Mouse (Mus musculus): ENCODE data around the gene Nob1. TPM values are rescaled to one million over a fixed set of nuclear protein-coding genes. Genes with fewer than 3 reads are reported as not detected.

The Nob1 gene
- 46.5 and 52.2 TPM in 2 replicates for polyA plus RNA-seq (2012; rRNA removed)

DNA sequence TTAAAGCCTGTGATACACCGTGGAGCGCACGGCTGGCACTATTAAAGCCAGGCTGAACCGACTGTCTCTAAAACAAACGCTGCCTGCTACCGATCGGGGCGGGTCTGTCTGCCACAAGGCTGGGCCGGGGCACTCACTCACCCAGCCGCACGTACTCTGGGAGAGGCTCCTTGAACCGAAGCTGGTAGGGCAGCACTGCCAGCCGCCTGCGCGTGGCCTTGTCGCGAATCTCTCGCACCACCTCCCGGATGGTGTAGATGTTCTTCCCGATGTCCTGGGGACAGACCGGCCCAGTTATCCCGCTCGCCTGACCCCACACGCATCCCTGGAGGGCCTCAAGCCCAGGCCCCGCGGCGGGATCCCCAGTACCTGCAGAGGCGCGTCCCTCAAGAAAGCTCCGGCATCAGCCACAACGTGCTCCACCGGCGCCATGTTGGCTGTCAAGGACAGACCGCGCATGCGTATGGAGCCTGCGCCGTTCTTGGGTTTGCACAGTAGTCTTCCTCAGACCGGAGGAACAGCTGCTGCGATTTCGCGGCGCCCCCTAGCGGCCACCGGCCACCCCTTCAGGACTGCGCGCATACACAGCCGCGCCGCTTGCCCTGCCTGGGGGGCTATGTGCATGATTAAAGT is at the start of gene Nob1:
Gene Nob1 (minus strand): TSS at position 455 of the 633 bp plus-strand sequence.
- DNase-seq: peak; percentile 97
- peaks cover 6% of the 10 kb centered on the region for H3K4me1 ChIP-seq (replicated peaks; ENCODE audit: control insufficient read depth, insufficient read depth, low read length)
- H3K36me3 ChIP-seq (ENCODE audit: control insufficient read depth, insufficient read depth, low read length): peaks cover 18% of the 10 kb centered on the region
- H3K4me3 ChIP-seq (ENCODE audit: control insufficient read depth, insufficient read depth, low read length): peak within 1 kb of the TSS; percentile 74
- H3K27ac ChIP-seq (ENCODE audit: control insufficient read depth, insufficient read depth, low read length): no peak within 1 kb of the TSS
- TF ChIP-seq POLR2A (IDR thresholded peaks at IDR 0.05; ENCODE audit: control insufficient read depth, extremely low read depth, insufficient read depth, low read length, poor library complexity) (peak; percentile 66), CTCF (IDR thresholded peaks at IDR 0.05; ENCODE audit: borderline replicate concordance, control insufficient read depth, extremely low read depth, insufficient read depth, low read length, poor library complexity) (peak; percentile 99)
- H3K27me3 ChIP-seq (ENCODE audit: control insufficient read depth, insufficient read depth, low read length): no peaks in the 10 kb centered on the region
- WGBS: under 1% methylated on average over 50 of the region's 50 CpGs

GRCm38 (mm10) chr8:107473369-107473768 is 48.5 kb upstream of the Nob1 start:
- H3K27ac ChIP-seq (ENCODE audit: control insufficient read depth, insufficient read depth, low read length): no peak overlapping the region
- 96% methylated on average over 4 of the region's 4 CpGs for WGBS
- no peaks in the 10 kb centered on the region for H3K36me3 ChIP-seq (ENCODE audit: control insufficient read depth, insufficient read depth, low read length)
- no peak for TF ChIP-seq CTCF (IDR thresholded peaks at IDR 0.05; ENCODE audit: borderline replicate concordance, control insufficient read depth, extremely low read depth, insufficient read depth, low read length, poor library complexity)
- TF ChIP-seq POLR2A (IDR thresholded peaks at IDR 0.05; ENCODE audit: control insufficient read depth, extremely low read depth, insufficient read depth, low read length, poor library complexity): no peak
- no peak for DNase-seq
- no peak overlapping the region for H3K4me3 ChIP-seq (ENCODE audit: control insufficient read depth, insufficient read depth, low read length)
- H3K27me3 ChIP-seq (ENCODE audit: control insufficient read depth, insufficient read depth, low read length): no peaks in the 10 kb centered on the region
- peaks cover 11% of the 10 kb centered on the region for H3K4me1 ChIP-seq (replicated peaks; ENCODE audit: control insufficient read depth, insufficient read depth, low read length)

GRCm38 (mm10) chr8:107472403-107473100 is 47.7 kb upstream of the Nob1 start:
- Histone ChIP-seq H3K4me3 (ENCODE audit: control insufficient read depth, insufficient read depth, low read length) (no peak overlapping the region), H3K36me3 (ENCODE audit: control insufficient read depth, insufficient read depth, low read length) (no peaks in the 10 kb centered on the region), H3K27me3 (ENCODE audit: control insufficient read depth, insufficient read depth, low read length) (no peaks in the 10 kb centered on the region), H3K27ac (ENCODE audit: control insufficient read depth, insufficient read depth, low read length) (peak overlapping the region; percentile 35; the same call in 1 of the 2 replicates), H3K4me1 (replicated peaks; ENCODE audit: control insufficient read depth, insufficient read depth, low read length) (peaks cover 11% of the 10 kb centered on the region)
- TF ChIP-seq POLR2A (IDR thresholded peaks at IDR 0.05; ENCODE audit: control insufficient read depth, extremely low read depth, insufficient read depth, low read length, poor library complexity) (no peak), CTCF (IDR thresholded peaks at IDR 0.05; ENCODE audit: borderline replicate concordance, control insufficient read depth, extremely low read depth, insufficient read depth, low read length, poor library complexity) (no peak)
- peak; percentile 4 for DNase-seq
- WGBS: 13% methylated on average over 10 of the region's 10 CpGs

GRCm38 (mm10) chr8:107470302-107470701 is 45.5 kb upstream of the Nob1 start:
- Histone ChIP-seq H3K36me3 (ENCODE audit: control insufficient read depth, insufficient read depth, low read length) (peaks cover 11% of the 10 kb centered on the region), H3K27ac (ENCODE audit: control insufficient read depth, insufficient read depth, low read length) (no peak overlapping the region), H3K4me1 (replicated peaks; ENCODE audit: control insufficient read depth, insufficient read depth, low read length) (peaks cover 11% of the 10 kb centered on the region), H3K4me3 (ENCODE audit: control insufficient read depth, insufficient read depth, low read length) (no peak overlapping the region), H3K27me3 (ENCODE audit: control insufficient read depth, insufficient read depth, low read length) (no peaks in the 10 kb centered on the region)
- 93% methylated on average over 5 of the region's 5 CpGs for whole genome bisulfite sequencing
- TF ChIP-seq CTCF (IDR thresholded peaks at IDR 0.05; ENCODE audit: borderline replicate concordance, control insufficient read depth, extremely low read depth, insufficient read depth, low read length, poor library complexity) (no peak), POLR2A (IDR thresholded peaks at IDR 0.05; ENCODE audit: control insufficient read depth, extremely low read depth, insufficient read depth, low read length, poor library complexity) (no peak)
- no peak for DNase-seq

DNA sequence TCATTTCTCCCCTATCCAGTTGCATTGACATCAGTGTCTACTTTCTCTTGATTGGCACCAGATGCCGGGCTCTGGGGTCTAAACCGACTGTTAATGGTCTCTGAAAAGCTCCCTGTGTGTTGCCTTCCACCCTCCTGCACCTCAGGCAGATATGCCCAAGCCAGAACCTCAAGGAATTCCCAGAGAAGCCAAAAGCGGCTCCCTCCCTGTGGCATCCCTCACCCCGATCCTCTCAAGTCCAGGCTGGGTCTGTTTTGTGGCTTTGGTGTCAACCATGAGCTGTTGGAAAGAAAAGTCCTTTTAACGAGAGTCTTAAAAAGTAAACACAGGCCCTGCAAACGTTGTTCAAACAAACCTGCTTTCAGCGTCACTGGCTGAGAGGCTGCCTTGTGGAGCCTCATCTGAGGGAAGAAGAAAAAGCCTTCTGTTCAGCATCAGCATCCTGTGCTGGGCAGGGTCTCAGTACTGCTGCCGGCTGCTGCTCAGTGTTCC is 44.0 kb upstream of the Nob1 start:
- DNase-seq: no peak
- Histone ChIP-seq H3K27me3 (ENCODE audit: control insufficient read depth, insufficient read depth, low read length) (no peaks in the 10 kb centered on the region), H3K27ac (ENCODE audit: control insufficient read depth, insufficient read depth, low read length) (no peak overlapping the region), H3K4me1 (replicated peaks; ENCODE audit: control insufficient read depth, insufficient read depth, low read length) (peaks cover 11% of the 10 kb centered on the region), H3K4me3 (ENCODE audit: control insufficient read depth, insufficient read depth, low read length) (no peak overlapping the region), H3K36me3 (ENCODE audit: control insufficient read depth, insufficient read depth, low read length) (peaks cover 16% of the 10 kb centered on the region)
- 73% methylated on average over 8 of the region's 8 CpGs for WGBS
- TF ChIP-seq CTCF (IDR thresholded peaks at IDR 0.05; ENCODE audit: borderline replicate concordance, control insufficient read depth, extremely low read depth, insufficient read depth, low read length, poor library complexity) (no peak), POLR2A (IDR thresholded peaks at IDR 0.05; ENCODE audit: control insufficient read depth, extremely low read depth, insufficient read depth, low read length, poor library complexity) (no peak)

DNA sequence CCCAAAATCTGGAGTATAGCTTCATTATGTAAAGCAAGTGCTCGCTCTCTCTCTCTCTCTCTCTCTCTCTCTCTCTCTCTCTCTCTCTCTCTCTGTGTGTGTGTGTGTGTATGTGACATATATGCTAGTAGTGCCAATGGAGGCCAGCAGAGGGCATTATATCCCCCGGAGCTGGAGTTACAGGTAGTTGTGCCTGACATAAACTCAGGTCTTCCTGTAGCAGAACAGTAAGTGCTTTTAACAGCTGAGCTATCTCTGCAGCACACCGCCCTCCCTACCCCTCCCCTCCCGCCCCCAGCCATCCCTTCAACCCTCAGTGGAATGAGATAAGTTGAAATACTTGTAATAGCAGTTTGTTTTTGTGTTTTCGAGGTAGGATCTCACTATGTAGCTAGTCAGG is 41.8 kb upstream of the Nob1 start:
- TF ChIP-seq POLR2A (IDR thresholded peaks at IDR 0.05; ENCODE audit: control insufficient read depth, extremely low read depth, insufficient read depth, low read length, poor library complexity) (no peak), CTCF (IDR thresholded peaks at IDR 0.05; ENCODE audit: borderline replicate concordance, control insufficient read depth, extremely low read depth, insufficient read depth, low read length, poor library complexity) (no peak)
- H3K4me1 ChIP-seq (replicated peaks; ENCODE audit: control insufficient read depth, insufficient read depth, low read length): no peaks in the 10 kb centered on the region
- 100% methylated on average over 5 of the region's 5 CpGs for WGBS
- no peak overlapping the region for H3K27ac ChIP-seq (ENCODE audit: control insufficient read depth, insufficient read depth, low read length)
- peaks cover 25% of the 10 kb centered on the region for H3K36me3 ChIP-seq (ENCODE audit: control insufficient read depth, insufficient read depth, low read length)
- H3K4me3 ChIP-seq (ENCODE audit: control insufficient read depth, insufficient read depth, low read length): no peak overlapping the region
- DNase-seq: no peak
- H3K27me3 ChIP-seq (ENCODE audit: control insufficient read depth, insufficient read depth, low read length): no peaks in the 10 kb centered on the region

All from thymus, adult 2 months (tissue).